Mouse (Mus musculus) forebrain, postnatal 0 days (tissue): Measurements from ENCODE around the gene Islr2. TPM values are rescaled to one million over a fixed set of nuclear protein-coding genes. Genes with fewer than 3 reads are reported as not detected.
"Not testable (repeated sequence)": the region's sequence is repeated elsewhere in the genome, so short reads cannot be mapped to it uniquely, and the experiment has no call there.

ENCODE experiments used
- ATAC-seq: fragments of 200-750 bp; cut with Nextera tagmentation; 2 replicates; pipeline ENCODE4 v1.8.0; 2017; ENCODE audit warnings: mild to moderate bottlenecking, moderate library complexity
- DNase-seq: peaks from one replicate; pipeline ENCODE4 v3.0.0-alpha.2; 2015
- H3K27ac ChIP-seq: fragments of 300-500 bp; sonication (generic); 2 replicates; pipeline ENCODE4 v1.5.1; 2014; ENCODE audit warnings: low read depth, mild to moderate bottlenecking, antibody characterized with exemption, low read length, moderate library complexity, mixed read lengths
- H3K27me3 ChIP-seq: fragments of 300-500 bp; sonication (generic); 2 replicates; pipeline ENCODE4 v1.6.1; 2014; ENCODE audit warnings: mild to moderate bottlenecking, low read length, mixed read lengths; ENCODE audit not compliant: insufficient read depth
- H3K36me3 ChIP-seq: fragments of 300-500 bp; sonication (generic); 2 replicates; pipeline ENCODE4 v1.6.1; 2014; ENCODE audit warnings: mild to moderate bottlenecking, moderate library complexity; ENCODE audit not compliant: insufficient read depth
- H3K4me1 ChIP-seq: fragments of 300-500 bp; sonication (generic); 2 replicates; pipeline ENCODE4 v1.6.1; 2014; ENCODE audit warnings: antibody characterized with exemption; ENCODE audit not compliant: insufficient read depth
- H3K4me2 ChIP-seq: fragments of 300-500 bp; sonication (generic); 2 replicates; pipeline ENCODE4 v1.6.1; 2014; ENCODE audit warnings: low read depth, mild to moderate bottlenecking, moderate library complexity
- H3K4me3 ChIP-seq: fragments of 300-500 bp; sonication (generic); 2 replicates; pipeline ENCODE4 v1.5.1; 2014; ENCODE audit warnings: low read depth, low read length, mixed read lengths
- H3K9ac ChIP-seq: fragments of 300-500 bp; sonication (generic); 2 replicates; pipeline ENCODE4 v1.6.1; 2014; ENCODE audit warnings: mild to moderate bottlenecking
- H3K9me3 ChIP-seq: fragments of 300-500 bp; sonication (generic); 2 replicates; pipeline ENCODE4 v1.6.1; 2016; ENCODE audit warnings: low read length
- CTCF ChIP-seq: sonication (generic); IDR thresholded peaks from 2 replicates; pipeline ENCODE4 v1.5.1; 2016; ENCODE audit warnings: antibody characterized with exemption, control low read depth, low read depth
- WGBS: fragments of 180-500 bp; shearing (Covaris S2); extraction: QIAGEN DNeasy Blood & Tissue Kit; methylation state at CpG from one replicate; pipeline ENCODE4 v1.1.7; 2014; 5-methylcytosine and 5-hydroxymethylcytosine counted together
- polyA plus RNA-seq: library from polyadenylated mRNA; unstranded; fragments of >200 nt; fragmentation: Nextera tagmentation; extraction: Ambion mirVana; gene quantifications from 2 replicates; pipeline ENCODE4 v1.2.1, GENCODE M21; 2015
- total RNA-seq: library from RNA; depleted of rRNA; stranded (reverse); fragments of >200 nt; gene quantifications from 2 replicates; pipeline ENCODE4 v1.2.3, GENCODE M21; 2014; rRNA removed

The Islr2 gene
- 612 and 779 TPM in 2 replicates for total RNA-seq
- polyA plus RNA-seq = 54.0 and 58.3 TPM in 2 replicates

DNA sequence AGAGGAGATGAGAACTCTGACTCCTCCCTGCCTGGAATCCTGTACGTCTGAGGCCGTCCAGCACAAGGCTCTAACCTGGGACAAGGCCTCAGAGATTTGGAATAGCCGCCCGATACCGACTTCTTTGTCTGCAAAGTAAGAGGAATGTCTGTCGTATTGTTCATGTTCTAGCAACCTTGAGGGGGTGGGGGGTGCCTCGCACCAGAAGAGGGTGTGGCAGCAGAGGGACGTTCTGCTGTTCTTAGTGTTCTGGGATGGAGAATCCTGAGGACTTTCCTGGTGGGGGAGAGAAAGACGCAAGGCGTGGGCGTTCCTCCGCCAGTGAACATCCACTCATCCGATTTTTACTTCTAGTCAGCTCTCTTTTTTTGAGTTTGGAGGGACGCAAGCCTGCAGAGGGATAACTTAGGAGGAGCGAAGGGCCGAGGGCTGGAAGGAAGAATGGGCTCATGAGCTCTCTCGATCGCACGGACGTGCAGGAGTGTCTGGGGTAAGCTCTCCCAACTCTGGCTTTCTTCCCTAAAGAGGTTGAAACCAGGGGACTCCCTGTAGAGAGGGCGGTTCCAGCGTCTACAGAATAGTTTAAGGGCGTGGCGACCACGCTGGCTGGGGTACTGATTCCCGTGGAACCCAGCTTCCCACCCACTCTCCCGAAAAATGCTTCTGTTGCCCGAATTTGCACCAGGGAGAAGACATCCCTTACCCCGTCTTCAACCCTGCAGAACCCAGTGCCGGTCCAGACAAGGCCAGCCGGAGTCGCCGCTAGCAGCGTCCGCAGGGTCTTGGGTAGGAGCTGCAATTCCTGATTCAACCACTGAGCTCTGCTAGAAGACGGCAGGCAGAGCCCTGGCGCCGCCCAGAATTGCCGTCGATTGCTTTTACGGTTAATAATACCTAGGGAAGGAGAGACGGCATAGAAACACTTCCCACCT, at the start of gene Islr2, which contains the start of gene Islr:
Gene Islr2 (minus strand): TSS at position 804 of the 932 bp plus-strand sequence.
Gene Islr (minus strand): TSS at position 791 of the 932 bp plus-strand sequence.
- DNase-seq = peak; percentile 83

DNA sequence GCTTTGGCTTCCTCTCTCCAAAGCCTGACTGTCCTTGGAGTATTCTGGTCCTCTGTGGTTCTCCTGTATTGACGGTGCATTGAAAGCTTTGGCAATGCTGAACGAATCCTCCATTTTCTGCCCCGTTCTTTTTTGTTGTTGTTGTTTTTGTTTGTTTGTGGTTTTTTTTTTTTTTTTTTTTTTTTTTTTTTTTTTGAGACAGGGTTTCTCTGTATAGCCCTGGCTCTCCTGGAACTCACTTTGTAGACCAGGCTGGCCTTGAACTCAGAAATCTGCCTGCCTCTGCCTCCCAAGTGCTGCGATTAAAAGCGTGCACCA, 49.6 kb upstream of the Islr2 start:
- DNase-seq, ATAC-seq, H3K4me1 ChIP-seq, H3K27me3 ChIP-seq, H3K9me3 ChIP-seq: not testable (repeated sequence)
- Histone ChIP-seq H3K36me3 (peaks cover 30% of the 10 kb centered on the region), H3K4me3 (peak overlapping the region; percentile 82), H3K9ac (peak overlapping the region; percentile 86), H3K4me2 (peak overlapping the region; percentile 75), H3K27ac (peak overlapping the region; percentile 76)
- WGBS = 71% methylated on average over 5 of the region's 5 CpGs

More for the DNA sequence above, at the start of gene Islr2, which contains the start of gene Islr:
- H3K27ac ChIP-seq = peak within 1 kb of the TSS; percentile 95
- WGBS = 4% methylated on average over 42 of the region's 42 CpGs
- H3K4me1 ChIP-seq = peaks cover 13% of the 10 kb centered on the region
- H3K9ac ChIP-seq = peak within 1 kb of the TSS; percentile 68
- H3K4me3 ChIP-seq = peak within 1 kb of the TSS; percentile 52
- no peaks in the 10 kb centered on the region for H3K9me3 ChIP-seq
- TF ChIP-seq CTCF = peak; percentile 74
- H3K36me3 ChIP-seq = no peaks in the 10 kb centered on the region; the same call in 1 of the 2 replicates
- ATAC-seq = peak; percentile 53
- H3K4me2 ChIP-seq = peak within 1 kb of the TSS; percentile 65
- peaks cover 3% of the 10 kb centered on the region for H3K27me3 ChIP-seq

DNA sequence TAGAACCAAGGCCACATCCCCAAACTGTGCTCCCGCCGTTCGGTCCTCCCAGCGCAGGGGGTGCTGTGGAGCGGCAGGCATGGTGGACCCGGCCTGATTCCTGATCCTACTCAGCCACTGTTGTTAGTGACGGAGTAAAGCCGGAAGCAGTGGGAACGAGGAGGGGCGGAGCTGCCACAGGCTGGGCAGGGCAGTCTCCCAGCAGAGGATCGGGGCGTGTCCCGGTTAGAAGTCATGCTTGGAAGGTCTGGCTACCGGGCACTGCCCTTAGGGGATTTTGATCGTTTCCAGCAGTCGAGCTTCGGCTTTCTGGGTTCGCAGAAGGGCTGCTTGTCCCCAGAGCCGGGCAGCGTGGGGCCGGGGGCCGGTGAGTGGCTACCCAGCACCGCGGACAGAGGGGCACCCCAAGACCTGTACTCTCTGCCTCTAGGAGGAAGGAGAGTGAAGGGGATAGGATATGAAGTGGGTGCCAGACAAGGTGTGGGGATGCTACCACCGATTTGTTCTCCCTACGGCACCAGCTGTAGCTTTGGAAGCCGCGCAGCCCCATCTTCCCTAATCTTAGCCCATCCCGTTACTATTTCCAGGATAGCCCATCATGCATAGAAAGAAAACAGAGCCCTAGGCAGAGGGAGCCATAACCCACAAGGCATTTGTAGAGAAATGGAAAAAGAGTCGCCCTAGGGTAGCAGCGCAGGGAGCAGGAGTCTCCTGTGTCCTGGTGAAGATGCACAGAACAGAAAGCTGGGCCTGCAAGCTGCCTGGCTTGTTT, 49.1 kb upstream of the Islr2 start, which contains the start of gene Stoml1:
Gene Stoml1 (plus strand): TSS at position 132 of the 772 bp plus-strand sequence.
- peak; percentile 99 for ATAC-seq
- peak within 1 kb of the TSS; percentile 86 for H3K9ac ChIP-seq
- peak within 1 kb of the TSS; percentile 82 for H3K4me3 ChIP-seq
- no peaks in the 10 kb centered on the region for H3K27me3 ChIP-seq
- H3K9me3 ChIP-seq = no peaks in the 10 kb centered on the region
- WGBS = 2% methylated on average over 31 of the region's 31 CpGs
- TF ChIP-seq CTCF = peak; percentile 97
- peak within 1 kb of the TSS; percentile 76 for H3K27ac ChIP-seq
- H3K4me2 ChIP-seq = peak within 1 kb of the TSS; percentile 75
- peaks cover 27% of the 10 kb centered on the region for H3K36me3 ChIP-seq
- peak; percentile 93 for DNase-seq
- 0 out of 2 replicates have a peak, but pooled peaks cover 3% of the 10 kb centered on the region for H3K4me1 ChIP-seq

DNA sequence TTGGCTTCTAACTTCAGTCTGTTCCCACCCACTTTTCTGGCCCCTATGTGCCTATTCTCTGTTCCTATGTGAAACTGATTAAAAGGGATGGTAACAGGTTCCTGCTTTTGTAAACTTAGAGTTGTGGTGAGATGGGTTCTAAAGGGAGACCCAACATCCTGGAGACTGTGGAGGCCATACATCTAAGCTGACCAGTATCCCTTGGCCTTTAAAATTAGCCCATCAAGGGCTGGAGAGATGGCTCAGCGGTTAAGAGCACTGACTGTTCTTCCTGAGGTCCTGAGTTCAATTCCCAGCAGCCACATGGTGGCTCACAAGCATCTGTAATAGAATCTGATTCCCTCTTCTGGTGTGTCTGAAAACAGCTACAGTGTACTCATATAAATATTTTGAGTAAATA, 46.6 kb upstream of the Islr2 start:
- ATAC-seq = not testable (repeated sequence)
- 91% methylated on average over 1 of the region's 1 CpGs for WGBS

DNA sequence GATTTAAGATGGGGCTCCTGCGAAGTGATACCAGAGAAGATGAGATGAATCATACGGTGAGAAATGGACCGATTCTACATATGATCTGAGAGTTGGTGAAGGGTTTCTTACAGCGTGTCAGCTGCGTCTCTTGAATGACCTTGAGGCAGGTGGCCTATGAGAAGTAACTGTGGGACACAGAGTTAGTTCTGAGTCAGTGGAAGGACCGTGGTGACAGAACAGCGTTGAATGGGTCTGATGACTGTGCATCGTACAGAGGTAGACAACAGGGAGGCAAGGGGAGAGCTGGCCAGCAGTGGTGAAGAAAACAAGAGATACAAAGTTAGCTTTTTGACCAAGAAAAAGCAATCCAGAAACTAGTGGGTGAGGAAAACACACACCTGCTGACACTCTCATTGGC, 46.2 kb upstream of the Islr2 start:
- DNase-seq (no peak), ATAC-seq (no peak)
- H3K27me3 ChIP-seq = no peaks in the 10 kb centered on the region
- no peaks in the 10 kb centered on the region for H3K36me3 ChIP-seq
- no peak overlapping the region for H3K4me3 ChIP-seq
- H3K9me3 ChIP-seq = no peaks in the 10 kb centered on the region
- 81% methylated on average over 8 of the region's 8 CpGs for WGBS
- no peak for TF ChIP-seq CTCF
- no peak overlapping the region for H3K27ac ChIP-seq
- peak overlapping the region; percentile 62; the same call in 1 of the 2 replicates for H3K4me2 ChIP-seq
- no peak overlapping the region for H3K9ac ChIP-seq
- H3K4me1 ChIP-seq = 0 out of 2 replicates have a peak, but pooled peaks cover 8% of the 10 kb centered on the region

More for the DNA sequence above, 46.6 kb upstream of the Islr2 start:
- H3K27me3 ChIP-seq, H3K36me3 ChIP-seq, H3K4me1 ChIP-seq, H3K27ac ChIP-seq, H3K9ac ChIP-seq, H3K9me3 ChIP-seq, H3K4me3 ChIP-seq, DNase-seq, H3K4me2 ChIP-seq: not testable (repeated sequence)

DNA sequence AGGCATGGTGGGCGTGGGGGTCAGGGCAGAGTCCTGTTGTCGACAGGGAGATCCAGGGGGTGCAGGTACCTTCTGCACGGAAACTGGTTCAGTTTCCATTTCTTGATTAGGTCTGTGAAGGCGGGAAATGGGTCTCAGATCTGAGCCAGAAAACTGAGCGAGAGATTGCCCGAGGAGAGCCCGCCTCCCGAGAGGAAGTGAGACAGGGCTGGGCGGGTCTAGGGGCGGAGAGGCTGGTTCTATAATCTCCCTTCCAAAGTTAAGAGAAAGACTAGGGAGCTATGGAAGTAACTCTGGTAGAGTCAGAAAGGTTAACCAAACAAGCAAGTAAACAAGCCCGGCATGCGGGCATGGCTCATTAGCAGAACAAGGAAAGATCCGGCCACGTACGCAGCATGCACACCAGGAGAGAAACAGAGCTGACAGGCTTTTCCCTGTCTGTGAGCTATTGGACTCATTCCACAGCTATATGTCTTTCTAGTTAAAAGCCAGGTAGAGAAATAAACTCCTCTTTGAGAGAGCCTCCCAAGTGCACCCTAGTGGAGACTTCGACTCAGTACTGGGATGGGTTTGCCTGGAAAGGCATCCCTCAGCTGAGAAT, 45.6 kb upstream of the Islr2 start, which contains the start of gene Pml:
Gene Pml (minus strand): TSS at position 195 of the 601 bp plus-strand sequence.
- DNase-seq (peak; percentile 64), ATAC-seq (0 out of 2 replicates have a peak, but pooled peaks have one; percentile 30)
- Histone ChIP-seq H3K27me3 (no peaks in the 10 kb centered on the region), H3K4me3 (peak within 1 kb of the TSS; percentile 37), H3K4me2 (peak within 1 kb of the TSS; percentile 62), H3K9ac (peak within 1 kb of the TSS; percentile 51), H3K27ac (peak within 1 kb of the TSS; percentile 64), H3K9me3 (no peaks in the 10 kb centered on the region), H3K4me1 (0 out of 2 replicates have a peak, but pooled peaks cover 8% of the 10 kb centered on the region), H3K36me3 (no peaks in the 10 kb centered on the region)
- peak; percentile 59 for TF ChIP-seq CTCF
- WGBS = 2% methylated on average over 16 of the region's 16 CpGs
